Mouse (Mus musculus): ENCODE data around the gene Thumpd3. TPM values are rescaled to one million over a fixed set of nuclear protein-coding genes. Genes with fewer than 3 reads are reported as not detected.

The Thumpd3 gene
- total and polyA plus RNA-seq, 2 experiments from 2014 or later = 22.6 to 28.8 TPM

DNA sequence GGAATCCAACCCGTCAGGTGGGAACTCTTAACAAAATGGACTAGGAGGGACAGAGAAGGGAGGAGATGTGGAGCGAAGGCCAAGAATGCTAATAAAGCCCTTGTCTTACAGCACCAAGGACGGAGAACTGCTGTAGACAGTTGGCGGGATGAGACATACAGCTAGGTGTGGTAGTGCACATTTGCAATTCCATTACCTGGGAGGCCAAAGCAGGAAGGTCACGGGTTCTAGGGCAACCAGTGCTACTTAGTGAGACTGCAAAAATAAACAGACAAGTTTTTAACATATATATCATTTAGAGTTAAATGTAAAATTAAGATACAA is 7.3 kb upstream of the Thumpd3 start:
- peak overlapping the region; percentile 34 for H3K4me2 ChIP-seq (ENCODE audit: low read depth, low read length)
- no peaks in the 10 kb centered on the region for H3K27me3 ChIP-seq (ENCODE audit: control insufficient read depth, insufficient read depth, low read length)
- H3K27ac ChIP-seq (ENCODE audit: low read depth) = no peak overlapping the region
- ATAC-seq (ENCODE audit: insufficient read depth, low read depth) (no peak), DNase-seq (ENCODE audit: low spot score) (no peak)
- no peak for TF ChIP-seq CTCF (IDR thresholded peaks at IDR 0.05; ENCODE audit: low read depth)
- no peak for TF ChIP-seq EP300 (IDR thresholded peaks at IDR 0.05; ENCODE audit: low read depth)
- no peaks in the 10 kb centered on the region for H3K9me3 ChIP-seq (replicated peaks; ENCODE audit: control insufficient read depth, low read length)
- 58% methylated on average over 5 of the region's 5 CpGs for WGBS
- H3K9ac ChIP-seq (replicated peaks; ENCODE audit: low read depth, low read length) = no peak overlapping the region
- peaks cover 5% of the 10 kb centered on the region; the same call in 1 of the 2 replicates for H3K4me1 ChIP-seq (ENCODE audit: control insufficient read depth, insufficient read depth)
- no peaks in the 10 kb centered on the region for H3K36me3 ChIP-seq (replicated peaks; ENCODE audit: control insufficient read depth, insufficient read depth, low read length)
- H3K4me3 ChIP-seq (ENCODE audit: low read depth, low read length) = no peak overlapping the region

- no peaks in the 10 kb centered on the region for H3K9me3 ChIP-seq (replicated peaks; ENCODE audit: control insufficient read depth, low read length)
- ATAC-seq (ENCODE audit: insufficient read depth, low read depth) (no peak), DNase-seq (ENCODE audit: low spot score) (no peak)
- peaks cover 9% of the 10 kb centered on the region; the same call in 1 of the 2 replicates for H3K4me1 ChIP-seq (ENCODE audit: control insufficient read depth, insufficient read depth)
- no peak overlapping the region for H3K4me2 ChIP-seq (ENCODE audit: low read depth, low read length)
- no peaks in the 10 kb centered on the region for H3K36me3 ChIP-seq (replicated peaks; ENCODE audit: control insufficient read depth, insufficient read depth, low read length)
- no peak overlapping the region for H3K4me3 ChIP-seq (ENCODE audit: low read depth, low read length)
- 71% methylated on average over 2 of the region's 2 CpGs for WGBS
- H3K27me3 ChIP-seq (ENCODE audit: control insufficient read depth, insufficient read depth, low read length) = no peaks in the 10 kb centered on the region
- no peak overlapping the region for H3K9ac ChIP-seq (replicated peaks; ENCODE audit: low read depth, low read length)
- H3K27ac ChIP-seq (ENCODE audit: low read depth) = no peak overlapping the region
- TF ChIP-seq EP300 (IDR thresholded peaks at IDR 0.05; ENCODE audit: low read depth) (no peak), CTCF (IDR thresholded peaks at IDR 0.05; ENCODE audit: low read depth) (no peak)
These were observed 5.7 kb upstream of the Thumpd3 start for GRCm38 (mm10) chr6:113040319-113040718.

- H3K4me2 ChIP-seq (ENCODE audit: low read depth, low read length) = no peak overlapping the region
- no peaks in the 10 kb centered on the region for H3K9me3 ChIP-seq (replicated peaks; ENCODE audit: control insufficient read depth, low read length)
- 65% methylated on average over 11 of the region's 11 CpGs for WGBS
- no peak overlapping the region for H3K9ac ChIP-seq (replicated peaks; ENCODE audit: low read depth, low read length)
- no peak overlapping the region for H3K4me3 ChIP-seq (ENCODE audit: low read depth, low read length)
- no peak for DNase-seq (ENCODE audit: low spot score)
- no peak overlapping the region for H3K27ac ChIP-seq (ENCODE audit: low read depth)
- H3K4me1 ChIP-seq (ENCODE audit: control insufficient read depth, insufficient read depth) = peaks cover 12% of the 10 kb centered on the region; the same call in 1 of the 2 replicates
- TF ChIP-seq EP300 (IDR thresholded peaks at IDR 0.05; ENCODE audit: low read depth) (no peak), CTCF (IDR thresholded peaks at IDR 0.05; ENCODE audit: low read depth) (no peak)
- ATAC-seq (ENCODE audit: insufficient read depth, low read depth) = no peak
- no peaks in the 10 kb centered on the region for H3K36me3 ChIP-seq (replicated peaks; ENCODE audit: control insufficient read depth, insufficient read depth, low read length)
- no peaks in the 10 kb centered on the region for H3K27me3 ChIP-seq (ENCODE audit: control insufficient read depth, insufficient read depth, low read length)
These were observed 4.6 kb upstream of the Thumpd3 start for GRCm38 (mm10) chr6:113041215-113041990.

DNA sequence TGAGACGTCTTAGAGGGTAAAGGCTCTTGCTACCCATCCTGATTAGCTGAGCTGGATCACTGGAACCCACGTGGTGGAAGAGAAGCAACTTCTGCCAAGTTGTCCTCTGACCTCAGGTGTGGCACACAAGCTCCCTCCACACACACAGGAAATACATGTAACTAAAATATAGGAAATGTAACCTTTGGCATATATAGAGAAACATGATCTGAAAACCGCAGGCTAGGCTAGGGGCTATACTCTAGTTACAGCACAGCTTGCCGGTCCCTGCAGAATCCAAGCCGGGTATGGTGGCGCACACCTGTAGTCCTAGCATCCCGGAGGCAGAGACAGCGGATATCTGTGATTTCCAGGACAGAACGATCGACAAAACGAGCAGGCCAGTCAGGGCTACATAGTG is 450 bp upstream of the Thumpd3 start:
- no peaks in the 10 kb centered on the region for H3K9me3 ChIP-seq (replicated peaks; ENCODE audit: control insufficient read depth, low read length)
- peaks cover 13% of the 10 kb centered on the region; the same call in 1 of the 2 replicates for H3K4me1 ChIP-seq (ENCODE audit: control insufficient read depth, insufficient read depth)
- H3K27me3 ChIP-seq (ENCODE audit: control insufficient read depth, insufficient read depth, low read length) = no peaks in the 10 kb centered on the region
- peak overlapping the region; percentile 64 for H3K9ac ChIP-seq (replicated peaks; ENCODE audit: low read depth, low read length)
- DNase-seq (ENCODE audit: low spot score) (no peak), ATAC-seq (ENCODE audit: insufficient read depth, low read depth) (no peak)
- peak overlapping the region; percentile 95 for H3K27ac ChIP-seq (ENCODE audit: low read depth)
- peaks cover 17% of the 10 kb centered on the region for H3K36me3 ChIP-seq (replicated peaks; ENCODE audit: control insufficient read depth, insufficient read depth, low read length)
- peak overlapping the region; percentile 71 for H3K4me2 ChIP-seq (ENCODE audit: low read depth, low read length)
- no peak for TF ChIP-seq EP300 (IDR thresholded peaks at IDR 0.05; ENCODE audit: low read depth)
- no peak for TF ChIP-seq CTCF (IDR thresholded peaks at IDR 0.05; ENCODE audit: low read depth)
- 2% methylated on average over 11 of the region's 11 CpGs for WGBS
- peak overlapping the region; percentile 73 for H3K4me3 ChIP-seq (ENCODE audit: low read depth, low read length)

GRCm38 (mm10) chr6:113047016-113047746 is 1.2 kb downstream of the Thumpd3 start:
- Histone ChIP-seq H3K9ac (replicated peaks; ENCODE audit: low read depth, low read length) (peak overlapping the region; percentile 75), H3K9me3 (replicated peaks; ENCODE audit: control insufficient read depth, low read length) (no peaks in the 10 kb centered on the region), H3K27me3 (ENCODE audit: control insufficient read depth, insufficient read depth, low read length) (no peaks in the 10 kb centered on the region), H3K4me2 (ENCODE audit: low read depth, low read length) (peak overlapping the region; percentile 78), H3K36me3 (replicated peaks; ENCODE audit: control insufficient read depth, insufficient read depth, low read length) (peaks cover 28% of the 10 kb centered on the region), H3K27ac (ENCODE audit: low read depth) (peak overlapping the region; percentile 95), H3K4me3 (ENCODE audit: low read depth, low read length) (peak overlapping the region; percentile 73), H3K4me1 (ENCODE audit: control insufficient read depth, insufficient read depth) (peaks cover 13% of the 10 kb centered on the region; the same call in 1 of the 2 replicates)
- no peak for ATAC-seq (ENCODE audit: insufficient read depth, low read depth)
- no peak for TF ChIP-seq CTCF (IDR thresholded peaks at IDR 0.05; ENCODE audit: low read depth)
- peak; percentile 36 for DNase-seq (ENCODE audit: low spot score)
- WGBS = 53% methylated on average over 15 of the region's 15 CpGs
